Mouse (Mus musculus) liver, embryonic 11.5 days (tissue): ENCODE results near the gene Optc. TPM values are rescaled to one million over a fixed set of nuclear protein-coding genes. Genes with fewer than 3 reads are reported as not detected.

Experiments used
- ATAC-seq: fragments of 200-750 bp; cut with Nextera tagmentation; replicated peaks from 2 replicates; pipeline ENCODE4 v1.8.0; 2017; ENCODE audit warnings: moderate number of reproducible peaks, mild to moderate bottlenecking, moderate TSS enrichment, moderate library complexity; ENCODE audit not compliant: low FRiP score
- DNase-seq: peaks from one replicate; pipeline ENCODE4 v3.0.0-alpha.2; 2017; ENCODE audit warnings: low spot score
- H3K27ac ChIP-seq: fragments of 300-500 bp; sonication (generic); 2 replicates; pipeline ENCODE4 v1.5.1; 2014; ENCODE audit warnings: mild to moderate bottlenecking, low read depth, low read length, control low read depth
- H3K27me3 ChIP-seq: fragments of 300-500 bp; sonication (generic); replicated peaks from 2 replicates; pipeline ENCODE4 v1.6.1; 2014; ENCODE audit warnings: low read length, mixed read lengths; ENCODE audit not compliant: control insufficient read depth, insufficient read depth
- H3K36me3 ChIP-seq: fragments of 300-500 bp; sonication (generic); 2 replicates; pipeline ENCODE4 v1.6.1; 2014; ENCODE audit warnings: mild to moderate bottlenecking, low read length, moderate library complexity, mixed read lengths; ENCODE audit not compliant: control insufficient read depth, insufficient read depth
- H3K4me1 ChIP-seq: fragments of 300-500 bp; sonication (generic); replicated peaks from 2 replicates; pipeline ENCODE4 v1.6.1; 2014; ENCODE audit warnings: low read length, mixed read lengths; ENCODE audit not compliant: control insufficient read depth, insufficient read depth
- H3K4me2 ChIP-seq: fragments of 300-500 bp; sonication (generic); 2 replicates; pipeline ENCODE4 v1.6.1; 2014; ENCODE audit warnings: mild to moderate bottlenecking, control low read depth, moderate library complexity
- H3K4me3 ChIP-seq: fragments of 300-500 bp; sonication (generic); 2 replicates; pipeline ENCODE4 v1.5.1; 2014; ENCODE audit warnings: low read depth, low read length, control low read depth
- H3K9ac ChIP-seq: fragments of 300-500 bp; sonication (generic); 2 replicates; pipeline ENCODE4 v1.6.1; 2014; ENCODE audit warnings: low read depth, low read length, control low read depth
- H3K9me3 ChIP-seq: fragments of 300-500 bp; sonication (generic); 2 replicates; pipeline ENCODE4 v1.6.1; 2016; ENCODE audit warnings: low read length, inconsistent platforms, mixed read lengths; ENCODE audit not compliant: control insufficient read depth
- WGBS: fragments of 180-500 bp; shearing (Covaris S2); extraction: QIAGEN DNeasy Blood & Tissue Kit; methylation state at CpG from one replicate; pipeline ENCODE4 v1.1.7; 2014; 5-methylcytosine and 5-hydroxymethylcytosine counted together
- polyA plus RNA-seq: library from polyadenylated mRNA; unstranded; fragments of >200 nt; fragmentation: Nextera tagmentation; extraction: Ambion mirVana; gene quantifications from 2 replicates; pipeline ENCODE4 v1.2.1, GENCODE M21; 2014

Optc gene
- polyA plus RNA-seq, 1 experiment from 2014 or later, result 0.40 TPM

GRCm38 (mm10) chr1:133891489-133891888, 16.3 kb downstream of the Optc start:
- Histone ChIP-seq H3K4me3 (no peak overlapping the region), H3K4me2 (peak overlapping the region; percentile 66; the same call in 1 of the 2 replicates), H3K9me3 (no peaks in the 10 kb centered on the region), H3K36me3 (no peaks in the 10 kb centered on the region), H3K27me3 (no peaks in the 10 kb centered on the region), H3K27ac (0 out of 2 replicates have a peak overlapping the region, but pooled peaks have one; percentile 70), H3K4me1 (peaks cover 83% of the 10 kb centered on the region), H3K9ac (no peak overlapping the region)
- no peak for ATAC-seq
- WGBS, result 13% methylated on average over 5 of the region's 5 CpGs
- no peak for DNase-seq

DNA sequence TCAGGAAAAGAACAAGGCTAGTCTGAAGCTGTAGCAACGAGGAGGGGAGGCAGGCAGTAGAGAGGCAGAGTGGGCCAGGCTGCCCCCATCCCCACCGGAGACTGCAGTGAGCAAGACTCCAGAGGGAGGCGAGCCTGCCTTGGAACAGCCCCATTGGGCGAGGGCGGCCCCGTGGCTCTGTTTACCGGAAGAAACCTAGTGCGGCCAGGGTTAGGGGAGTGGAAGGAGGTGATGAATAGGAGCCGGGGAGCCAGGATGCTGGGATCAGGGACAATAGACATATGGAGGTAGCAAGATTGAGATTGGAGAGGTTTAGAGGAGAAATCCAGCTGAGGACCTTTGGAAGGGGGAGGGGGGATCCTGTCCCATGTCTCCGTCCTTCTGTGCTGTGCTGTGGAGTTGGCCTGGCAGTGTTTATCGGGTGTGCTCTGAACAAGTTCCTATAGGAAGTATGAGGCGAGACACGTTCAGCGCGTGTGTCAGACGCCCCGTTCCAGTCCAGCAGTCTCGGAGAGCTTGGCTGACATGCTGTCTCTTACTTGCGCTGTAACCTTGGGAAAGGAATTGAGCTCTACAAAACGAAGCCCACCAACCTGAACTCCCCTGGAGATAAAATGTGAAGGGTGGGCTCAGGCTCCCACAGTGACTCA, 17.7 kb downstream of the Optc start:
- ATAC-seq (0 out of 2 replicates have a peak, but pooled peaks have one; percentile 36), DNase-seq (peak; percentile 59)
- H3K9ac ChIP-seq, result peak overlapping the region; percentile 57

GRCm38 (mm10) chr1:133887538-133888250, 20.1 kb downstream of the Optc start:
- WGBS, result 49% methylated on average over 5 of the region's 5 CpGs
- Histone ChIP-seq H3K27me3 (no peaks in the 10 kb centered on the region), H3K4me2 (peak overlapping the region; percentile 52), H3K4me3 (no peak overlapping the region), H3K36me3 (no peaks in the 10 kb centered on the region), H3K4me1 (peaks cover 76% of the 10 kb centered on the region), H3K9ac (peak overlapping the region; percentile 40), H3K9me3 (no peaks in the 10 kb centered on the region), H3K27ac (peak overlapping the region; percentile 73)
- DNase-seq (no peak), ATAC-seq (peak; percentile 72)

More for the DNA sequence above, 17.7 kb downstream of the Optc start:
- 21% methylated on average over 20 of the region's 20 CpGs for WGBS
- Histone ChIP-seq H3K36me3 (no peaks in the 10 kb centered on the region), H3K4me3 (peak overlapping the region; percentile 28; the same call in 1 of the 2 replicates), H3K4me1 (peaks cover 80% of the 10 kb centered on the region), H3K27me3 (no peaks in the 10 kb centered on the region), H3K9me3 (no peaks in the 10 kb centered on the region), H3K27ac (peak overlapping the region; percentile 68), H3K4me2 (peak overlapping the region; percentile 66)

DNA sequence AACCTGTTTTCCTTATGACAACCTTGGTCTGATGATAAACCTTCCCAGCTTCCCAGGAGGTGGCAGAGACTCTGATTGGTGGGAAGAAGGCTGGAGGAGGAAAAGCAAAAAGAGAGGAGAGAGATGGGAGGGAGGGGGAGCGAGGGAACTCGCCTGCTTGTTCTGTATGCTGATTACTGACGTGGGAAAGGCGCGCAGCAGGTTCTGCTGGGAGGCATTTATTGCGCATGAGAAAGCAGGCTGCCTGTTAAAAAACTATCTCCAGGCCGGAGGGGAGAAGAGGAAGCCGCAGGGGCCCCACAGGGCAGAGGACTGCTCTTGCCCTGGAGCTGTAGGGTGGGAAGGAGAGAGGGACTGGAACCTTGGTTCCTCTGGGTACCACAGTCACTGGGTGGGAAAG, 20.8 kb downstream of the Optc start:
- peak overlapping the region; percentile 40 for H3K9ac ChIP-seq
- H3K27me3 ChIP-seq, result no peaks in the 10 kb centered on the region
- peak overlapping the region; percentile 73 for H3K27ac ChIP-seq
- peak overlapping the region; percentile 52 for H3K4me2 ChIP-seq
- no peaks in the 10 kb centered on the region for H3K9me3 ChIP-seq
- ATAC-seq, result 0 out of 2 replicates have a peak, but pooled peaks have one; percentile 3
- H3K4me1 ChIP-seq, result peaks cover 72% of the 10 kb centered on the region
- H3K4me3 ChIP-seq, result no peak overlapping the region
- 8% methylated on average over 8 of the region's 8 CpGs for whole genome bisulfite sequencing
- no peak for DNase-seq
- no peaks in the 10 kb centered on the region for H3K36me3 ChIP-seq

- H3K4me1 ChIP-seq, result peaks cover 66% of the 10 kb centered on the region
- H3K9me3 ChIP-seq, result no peaks in the 10 kb centered on the region
- peak overlapping the region; percentile 18; the same call in 1 of the 2 replicates for H3K9ac ChIP-seq
- H3K4me2 ChIP-seq, result peak overlapping the region; percentile 52
- ATAC-seq (no peak), DNase-seq (no peak)
- H3K36me3 ChIP-seq, result no peaks in the 10 kb centered on the region
- no peaks in the 10 kb centered on the region for H3K27me3 ChIP-seq
- H3K27ac ChIP-seq, result no peak overlapping the region
- 51% methylated on average over 6 of the region's 6 CpGs for WGBS
- H3K4me3 ChIP-seq, result no peak overlapping the region
Measured at GRCm38 (mm10) chr1:133886431-133886830, 21.4 kb downstream of the Optc start.

- no peak overlapping the region for H3K27ac ChIP-seq
- DNase-seq, result no peak
- 76% methylated on average over 7 of the region's 7 CpGs for WGBS
- H3K4me1 ChIP-seq, result peaks cover 60% of the 10 kb centered on the region
- H3K9ac ChIP-seq, result no peak overlapping the region
- H3K27me3 ChIP-seq, result no peaks in the 10 kb centered on the region
- peak; percentile 65 for ATAC-seq
- no peak overlapping the region for H3K4me3 ChIP-seq
- H3K4me2 ChIP-seq, result 0 out of 2 replicates have a peak overlapping the region, but pooled peaks have one; percentile 6
- no peaks in the 10 kb centered on the region for H3K36me3 ChIP-seq
- H3K9me3 ChIP-seq, result no peaks in the 10 kb centered on the region
Measured at GRCm38 (mm10) chr1:133885811-133886210, 22.0 kb downstream of the Optc start.

DNA sequence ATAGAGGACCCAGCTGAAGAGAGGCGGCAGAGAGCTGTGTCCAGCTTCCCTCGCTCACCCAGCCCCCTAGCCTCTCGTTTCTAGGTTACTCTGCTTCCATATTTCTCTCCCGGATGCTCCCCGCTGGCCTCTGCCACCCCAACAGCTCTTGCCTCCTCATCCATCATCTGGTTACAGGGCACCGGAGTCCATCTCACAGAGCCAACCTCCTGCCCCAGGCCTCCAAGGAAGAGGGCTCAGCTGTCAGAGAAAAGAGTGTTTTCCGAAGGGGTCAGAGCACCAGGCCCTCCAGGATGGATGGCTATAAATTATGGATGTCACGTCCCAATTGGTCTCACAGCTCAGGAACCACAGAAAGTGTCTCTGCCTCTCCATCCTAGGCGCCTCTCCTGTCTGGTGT, 23.1 kb downstream of the Optc start:
- 66% methylated on average over 9 of the region's 9 CpGs for WGBS
- ATAC-seq, result no peak
- Histone ChIP-seq H3K9ac (no peak overlapping the region), H3K27me3 (no peaks in the 10 kb centered on the region), H3K9me3 (no peaks in the 10 kb centered on the region), H3K4me2 (no peak overlapping the region), H3K27ac (no peak overlapping the region), H3K4me1 (peaks cover 50% of the 10 kb centered on the region), H3K36me3 (no peaks in the 10 kb centered on the region), H3K4me3 (no peak overlapping the region)
- DNase-seq, result no peak

DNA sequence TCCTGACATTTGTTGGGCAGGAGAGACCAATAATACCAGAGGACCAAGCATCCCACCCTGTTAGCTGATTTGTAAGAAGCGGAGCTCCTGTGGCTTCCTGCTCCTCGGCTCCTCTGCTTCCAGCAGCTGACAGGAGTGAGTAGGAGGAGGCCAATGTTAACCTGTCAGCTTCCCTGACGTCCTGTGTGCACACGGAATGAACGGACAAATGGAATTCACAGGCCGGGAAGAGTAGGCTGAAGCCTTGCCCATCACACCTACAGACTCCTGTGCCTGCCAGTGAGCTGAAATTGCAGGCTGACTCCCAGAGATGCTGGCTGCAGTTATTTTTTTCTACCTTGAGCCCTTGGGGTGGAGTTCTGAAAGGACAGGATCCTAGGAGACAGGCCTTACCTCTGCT, 23.7 kb downstream of the Optc start:
- ATAC-seq (no peak), DNase-seq (no peak)
- Histone ChIP-seq H3K9me3 (no peaks in the 10 kb centered on the region), H3K4me3 (no peak overlapping the region), H3K4me1 (peaks cover 44% of the 10 kb centered on the region), H3K27me3 (no peaks in the 10 kb centered on the region), H3K9ac (no peak overlapping the region), H3K4me2 (no peak overlapping the region), H3K36me3 (no peaks in the 10 kb centered on the region), H3K27ac (no peak overlapping the region; the same call in 1 of the 2 replicates)
- 72% methylated on average over 6 of the region's 6 CpGs for WGBS
